Mouse (Mus musculus) lung, embryonic 14.5 days (tissue): Measurements from ENCODE around the gene Slc5a3. TPM values are rescaled to one million over a fixed set of nuclear protein-coding genes. Genes with fewer than 3 reads are reported as not detected.
A peak's percentile ranks its signal among the peaks of the same experiment; 100 is the strongest.

Source experiments
- ATAC-seq: fragments of 200-750 bp; cut with Nextera tagmentation; 2 replicates; pipeline ENCODE4 v1.8.0; 2017; ENCODE audit warnings: mild to moderate bottlenecking, moderate TSS enrichment, moderate library complexity; ENCODE audit not compliant: insufficient read depth
- DNase-seq: peaks from one replicate; pipeline ENCODE4 v3.0.0-alpha.2; 2015
- H3K27ac ChIP-seq: fragments of 300-500 bp; sonication (generic); 2 replicates; pipeline ENCODE4 v1.5.1; 2014; ENCODE audit warnings: low read depth, mild to moderate bottlenecking, moderate library complexity
- H3K27me3 ChIP-seq: fragments of 300-500 bp; sonication (generic); 2 replicates; pipeline ENCODE4 v1.6.1; 2014; ENCODE audit warnings: low read length, control low read depth; ENCODE audit not compliant: insufficient read depth
- H3K36me3 ChIP-seq: fragments of 300-500 bp; sonication (generic); 2 replicates; pipeline ENCODE4 v1.6.1; 2014; ENCODE audit warnings: control low read depth; ENCODE audit not compliant: insufficient read depth
- H3K4me1 ChIP-seq: fragments of 300-500 bp; sonication (generic); 2 replicates; pipeline ENCODE4 v1.6.1; 2014; ENCODE audit warnings: antibody characterized with exemption, control low read depth; ENCODE audit not compliant: insufficient read depth
- H3K4me2 ChIP-seq: fragments of 300-500 bp; sonication (generic); 2 replicates; pipeline ENCODE4 v1.6.1; 2014; ENCODE audit warnings: mild to moderate bottlenecking
- H3K4me3 ChIP-seq: fragments of 300-500 bp; sonication (generic); 2 replicates; pipeline ENCODE4 v1.5.1; 2014; ENCODE audit warnings: low read depth, low read length
- H3K9ac ChIP-seq: fragments of 300-500 bp; sonication (generic); 2 replicates; pipeline ENCODE4 v1.6.1; 2014
- H3K9me3 ChIP-seq: fragments of 300-500 bp; sonication (generic); 2 replicates; pipeline ENCODE4 v1.6.1; 2016; ENCODE audit warnings: low read depth, low read length, control low read depth
- CTCF ChIP-seq: IDR thresholded peaks from 2 replicates; pipeline ENCODE4 v1.5.1; 2016; ENCODE audit warnings: antibody characterized with exemption, low read depth
- WGBS: fragments of 180-500 bp; shearing (Covaris S2); extraction: QIAGEN DNeasy Blood & Tissue Kit; methylation state at CpG from one replicate; pipeline ENCODE4 v1.1.7; 2014; 5-methylcytosine and 5-hydroxymethylcytosine counted together
- polyA plus RNA-seq: library from polyadenylated mRNA; unstranded; fragments of >200 nt; fragmentation: Nextera tagmentation; extraction: Ambion mirVana; gene quantifications from 2 replicates; pipeline ENCODE4 v1.2.1, GENCODE M21; 2014

Gene Slc5a3
- polyA plus RNA-seq, 1 experiment from 2014 or later: 7.4 TPM

DNA sequence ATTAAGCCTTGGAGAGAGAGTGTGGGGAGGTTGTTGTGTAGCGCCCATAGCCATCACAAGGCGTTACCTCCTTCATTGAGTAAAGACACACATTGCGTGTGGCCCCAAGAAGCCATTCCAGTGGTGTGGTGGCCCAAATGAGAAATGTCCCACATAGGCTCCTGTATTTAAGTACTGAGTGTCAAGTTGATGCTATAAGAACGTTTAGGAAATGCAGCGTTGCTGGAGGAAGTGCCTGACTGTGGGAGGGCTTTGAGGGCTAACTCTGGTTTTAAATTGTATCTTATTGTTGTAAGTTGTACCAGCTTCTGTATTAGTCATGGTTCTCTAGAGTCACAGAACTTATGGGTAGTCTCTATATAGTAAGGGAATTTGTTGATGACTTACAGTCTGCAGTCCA lies 49.2 kb downstream of the Slc5a3 start:
- no peak for ATAC-seq
- H3K27ac ChIP-seq: no peak overlapping the region
- 88% methylated on average over 5 of the region's 5 CpGs for WGBS
- no peak overlapping the region for H3K4me3 ChIP-seq
- no peaks in the 10 kb centered on the region for H3K9me3 ChIP-seq
- TF ChIP-seq CTCF: no peak
- no peak overlapping the region for H3K4me2 ChIP-seq
- H3K4me1 ChIP-seq: no peaks in the 10 kb centered on the region
- no peak overlapping the region for H3K9ac ChIP-seq
- no peak for DNase-seq
- peaks cover 5% of the 10 kb centered on the region; the same call in 1 of the 2 replicates for H3K36me3 ChIP-seq
- no peaks in the 10 kb centered on the region for H3K27me3 ChIP-seq

DNA sequence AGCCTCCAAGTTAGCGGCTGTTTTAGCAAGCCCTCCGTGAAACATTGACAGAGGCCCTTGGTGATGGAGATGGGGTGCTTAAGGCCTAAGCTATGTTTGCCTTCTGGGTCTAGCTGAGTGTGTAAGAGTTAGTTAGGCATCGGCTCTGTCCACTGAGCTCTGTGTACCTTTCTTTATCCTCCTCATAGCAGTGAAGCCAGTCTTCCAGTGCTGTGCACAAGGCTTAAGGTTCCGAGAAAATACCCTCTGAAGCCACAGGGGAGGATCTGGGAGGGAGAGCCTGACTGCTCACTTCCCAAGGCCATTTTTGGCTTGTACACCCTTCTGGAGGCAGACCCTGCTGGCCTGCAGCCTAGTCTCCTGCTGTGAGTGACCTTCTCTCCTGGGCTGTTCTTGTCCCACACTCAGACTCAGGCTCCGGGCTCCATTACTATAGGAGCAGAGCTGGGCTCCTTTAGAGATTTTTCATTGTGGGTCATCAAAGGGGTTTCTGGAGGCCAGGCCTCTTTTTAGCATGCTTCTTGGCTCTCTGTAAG lies 56.7 kb downstream of the Slc5a3 start:
- no peaks in the 10 kb centered on the region for H3K9me3 ChIP-seq
- H3K4me2 ChIP-seq: no peak overlapping the region
- no peak overlapping the region for H3K9ac ChIP-seq
- H3K36me3 ChIP-seq: peaks cover 11% of the 10 kb centered on the region; the same call in 1 of the 2 replicates
- WGBS: 56% methylated on average over 5 of the region's 5 CpGs
- TF ChIP-seq CTCF: no peak
- no peaks in the 10 kb centered on the region for H3K4me1 ChIP-seq
- no peaks in the 10 kb centered on the region for H3K27me3 ChIP-seq
- ATAC-seq (no peak), DNase-seq (peak; percentile 17)
- H3K27ac ChIP-seq: peak overlapping the region; percentile 42; the same call in 1 of the 2 replicates
- H3K4me3 ChIP-seq: no peak overlapping the region

DNA sequence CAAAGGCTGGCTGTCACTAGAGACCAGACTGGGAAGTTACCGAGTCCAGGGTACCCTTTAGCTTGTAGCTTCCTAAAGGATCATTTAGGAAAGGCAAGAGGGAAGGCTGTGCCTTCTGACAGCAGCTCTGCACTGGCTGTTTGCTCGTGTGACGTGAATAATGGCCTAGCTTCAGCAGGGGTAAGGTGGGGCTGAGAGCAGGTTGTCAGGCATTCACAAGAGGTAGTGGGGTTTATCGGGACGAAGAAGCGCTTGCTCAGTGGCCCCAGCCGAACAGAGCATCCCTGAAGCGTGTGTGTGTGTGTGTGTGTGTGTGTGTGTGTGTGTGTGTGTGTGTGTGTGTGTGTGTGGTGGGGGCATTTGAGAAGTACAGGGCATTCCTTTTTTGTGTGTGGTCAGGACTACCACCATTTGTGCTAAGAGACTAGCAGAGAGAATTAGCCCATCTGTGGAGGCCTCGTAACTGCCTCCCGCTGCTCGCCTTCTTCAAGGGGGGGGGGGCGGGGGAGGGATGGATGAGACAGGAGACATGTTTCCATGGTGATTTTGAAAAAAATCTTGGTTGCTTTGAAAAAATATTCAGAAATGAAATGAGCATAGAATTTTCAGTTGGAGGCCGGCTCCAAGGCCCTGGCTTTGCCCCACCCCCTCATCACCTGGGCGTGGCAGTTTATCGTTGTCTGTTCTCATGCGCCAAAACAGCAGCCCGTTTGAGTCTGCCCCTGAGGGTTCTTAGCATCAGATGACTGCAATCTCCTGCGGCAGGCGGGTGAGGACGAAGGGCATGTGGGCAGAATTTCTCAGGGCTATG lies 57.7 kb downstream of the Slc5a3 start:
- Histone ChIP-seq H3K9me3 (no peaks in the 10 kb centered on the region), H3K36me3 (peaks cover 11% of the 10 kb centered on the region; the same call in 1 of the 2 replicates), H3K27ac (no peak overlapping the region), H3K27me3 (no peaks in the 10 kb centered on the region), H3K4me2 (0 out of 2 replicates have a peak overlapping the region, but pooled peaks have one; percentile 23), H3K9ac (no peak overlapping the region), H3K4me3 (no peak overlapping the region), H3K4me1 (no peaks in the 10 kb centered on the region)
- DNase-seq: peak; percentile 35
- ATAC-seq: peak; percentile 35; the same call in 1 of the 2 replicates
- WGBS: 39% methylated on average over 20 of the region's 20 CpGs
- TF ChIP-seq CTCF: no peak

DNA sequence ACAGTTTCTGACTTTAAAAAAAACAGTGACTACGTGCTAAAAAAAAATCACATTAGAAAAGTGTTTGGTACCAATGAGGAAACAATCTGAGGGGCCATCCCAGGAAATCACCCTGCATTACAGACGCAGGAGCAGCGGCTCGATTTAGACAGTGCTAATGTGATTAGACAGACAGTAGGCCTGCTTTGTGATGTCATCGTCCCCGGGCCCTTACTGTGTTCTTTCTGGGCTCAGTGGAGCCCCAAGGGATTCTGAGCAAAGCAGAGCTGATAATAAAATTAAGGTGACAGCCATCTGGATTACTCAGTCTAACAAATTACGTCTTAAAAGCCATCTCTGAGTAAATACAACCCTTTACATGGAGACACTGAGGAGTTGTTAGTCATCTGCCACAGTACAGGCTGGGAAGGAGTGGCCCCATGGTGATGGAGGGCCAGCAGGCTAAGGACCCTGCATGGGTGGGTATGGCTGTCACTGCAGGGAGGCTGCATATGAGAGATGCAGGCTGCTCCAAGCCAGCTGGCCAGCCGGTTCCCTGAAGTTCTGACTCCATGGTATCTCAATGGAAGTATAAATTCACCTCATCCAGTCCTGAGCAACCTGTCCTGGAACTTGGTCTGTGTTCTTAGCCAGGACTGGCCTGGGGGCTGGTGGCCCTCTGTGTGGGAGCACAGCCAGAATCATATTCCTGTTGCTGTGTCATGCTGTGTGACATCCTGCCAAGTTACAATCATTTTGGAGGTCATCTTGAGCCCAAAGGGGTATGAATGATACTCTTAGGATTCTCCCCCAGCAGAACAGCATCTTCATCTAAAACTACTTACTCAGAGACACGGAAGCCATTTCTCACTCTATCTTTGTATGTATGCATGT lies 59.5 kb downstream of the Slc5a3 start:
- H3K27ac ChIP-seq: no peak overlapping the region
- H3K9me3 ChIP-seq: no peaks in the 10 kb centered on the region
- no peak overlapping the region for H3K4me3 ChIP-seq
- no peak for TF ChIP-seq CTCF
- peaks cover 4% of the 10 kb centered on the region; the same call in 1 of the 2 replicates for H3K36me3 ChIP-seq
- no peak for DNase-seq
- WGBS: 65% methylated on average over 9 of the region's 9 CpGs
- no peak overlapping the region for H3K9ac ChIP-seq
- no peak for ATAC-seq
- no peak overlapping the region for H3K4me2 ChIP-seq
- H3K4me1 ChIP-seq: no peaks in the 10 kb centered on the region
- H3K27me3 ChIP-seq: no peaks in the 10 kb centered on the region

DNA sequence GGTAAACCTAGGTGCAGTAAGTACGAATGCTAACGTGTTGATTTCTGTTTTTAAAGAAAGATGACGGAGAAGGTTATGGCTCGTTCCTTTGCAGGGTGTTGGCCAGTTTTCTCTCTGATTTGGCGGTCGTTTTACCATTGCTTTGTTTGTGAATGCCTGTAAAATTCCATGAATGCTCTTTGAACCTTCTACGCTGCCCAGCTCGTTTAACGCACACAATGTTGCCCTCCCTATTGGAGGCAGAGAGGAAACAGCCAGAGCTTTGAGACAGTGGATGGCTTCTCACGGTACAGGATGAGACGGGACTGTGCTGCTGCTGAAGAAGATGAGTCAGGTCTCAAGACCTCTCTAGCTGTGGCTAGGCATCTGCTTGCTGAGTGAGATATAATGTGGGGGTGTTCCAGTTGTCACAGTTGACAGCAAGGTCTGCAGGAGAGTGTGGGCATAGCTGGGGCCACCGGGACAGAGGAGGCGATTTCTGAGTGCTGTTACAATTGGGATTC lies 60.9 kb downstream of the Slc5a3 start:
- no peaks in the 10 kb centered on the region for H3K27me3 ChIP-seq
- H3K4me2 ChIP-seq: no peak overlapping the region
- H3K36me3 ChIP-seq: no peaks in the 10 kb centered on the region
- ATAC-seq (no peak), DNase-seq (no peak)
- peaks cover under 1% of the 10 kb centered on the region; the same call in 1 of the 2 replicates for H3K9me3 ChIP-seq
- H3K4me3 ChIP-seq: no peak overlapping the region
- TF ChIP-seq CTCF: no peak
- H3K4me1 ChIP-seq: no peaks in the 10 kb centered on the region
- no peak overlapping the region for H3K27ac ChIP-seq
- WGBS: 59% methylated on average over 13 of the region's 13 CpGs
- H3K9ac ChIP-seq: no peak overlapping the region

DNA sequence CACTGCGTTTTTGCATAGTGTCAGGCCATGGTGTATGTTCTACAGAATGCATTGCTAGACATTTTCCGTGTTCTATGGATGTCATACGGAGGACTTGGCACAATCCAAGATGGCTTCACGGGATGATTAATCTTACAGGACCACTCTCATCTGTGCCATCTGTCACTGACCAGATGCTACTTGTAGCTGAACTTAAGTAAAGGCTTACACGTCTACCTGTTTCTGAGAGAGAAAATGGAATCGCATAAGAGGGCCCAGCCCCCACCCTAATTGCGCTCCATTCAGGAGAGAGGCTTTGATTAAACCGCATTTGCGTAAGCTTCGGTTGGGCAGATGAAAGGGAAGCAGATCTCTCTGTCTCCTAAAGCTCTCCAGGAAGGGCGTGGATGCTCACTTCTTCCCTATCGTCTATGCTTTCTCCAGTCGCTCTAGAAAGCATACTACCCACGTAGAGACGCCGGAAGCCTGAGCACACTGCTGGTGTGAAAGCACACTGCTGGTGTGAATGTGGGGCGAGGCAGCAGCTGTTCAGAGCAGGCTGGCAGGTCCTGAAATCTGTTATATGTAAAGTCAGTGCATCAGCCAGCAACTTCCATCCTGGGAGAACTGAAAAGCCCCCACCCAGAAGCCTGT lies 62.9 kb downstream of the Slc5a3 start:
- Histone ChIP-seq H3K4me2 (no peak overlapping the region), H3K27me3 (no peaks in the 10 kb centered on the region), H3K9me3 (peaks cover 9% of the 10 kb centered on the region; the same call in 1 of the 2 replicates), H3K27ac (no peak overlapping the region), H3K4me3 (no peak overlapping the region), H3K4me1 (no peaks in the 10 kb centered on the region), H3K9ac (no peak overlapping the region), H3K36me3 (no peaks in the 10 kb centered on the region)
- DNase-seq (no peak), ATAC-seq (no peak)
- WGBS: 72% methylated on average over 17 of the region's 17 CpGs
- TF ChIP-seq CTCF: no peak
